Mouse (Mus musculus) MEL (cell line): Measurements from ENCODE around the gene Mmab.

Source experiments
- E2F4 ChIP-seq: IDR thresholded peaks from 2 replicates; pipeline ENCODE4 v1.6.1; 2011; ENCODE audit warnings: low read depth, low read length, improper control_type of control experiment, borderline replicate concordance
- JUND ChIP-seq: IDR thresholded peaks from 2 replicates; pipeline ENCODE4 v1.6.1; 2011; ENCODE audit warnings: low read depth, mild to moderate bottlenecking, improper control_type of control experiment, low read length
- MAX ChIP-seq: IDR thresholded peaks from 2 replicates; pipeline ENCODE4 v1.6.1; 2011; ENCODE audit warnings: low read length, improper control_type of control experiment
- TAL1 ChIP-seq: IDR thresholded peaks from 2 replicates; pipeline ENCODE4 v1.6.1; 2012; ENCODE audit warnings: mild to moderate bottlenecking, inconsistent platforms, low read length, moderate library complexity, mixed read lengths

DNA sequence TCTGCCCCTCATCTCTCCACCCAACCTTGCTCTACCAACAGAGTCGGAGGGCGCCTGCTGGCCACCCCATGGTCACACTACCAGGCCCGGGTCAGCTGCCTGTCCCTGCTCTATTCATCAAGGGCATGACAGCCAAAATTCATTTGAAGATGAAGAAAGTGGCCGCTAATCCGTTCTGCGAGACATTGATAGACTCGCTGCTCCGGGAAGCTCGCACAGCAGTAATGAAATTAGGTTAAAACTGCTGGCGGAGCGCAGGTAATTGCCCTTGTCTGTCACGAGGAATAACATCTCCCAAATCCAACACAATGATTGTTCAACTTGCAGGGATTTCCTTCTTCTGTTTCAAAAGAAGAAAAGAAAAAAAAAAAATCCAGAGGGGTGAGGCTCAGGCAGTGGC lies 34.4 kb upstream of the Mmab start:
- TF ChIP-seq MAX = no peak
- no peak for TF ChIP-seq E2F4
- TF ChIP-seq TAL1 = no peak
- TF ChIP-seq JUND = no peak
